Comparison of ENCODE assay signal across 8 mouse cellular contexts in the genomic region with DNA sequence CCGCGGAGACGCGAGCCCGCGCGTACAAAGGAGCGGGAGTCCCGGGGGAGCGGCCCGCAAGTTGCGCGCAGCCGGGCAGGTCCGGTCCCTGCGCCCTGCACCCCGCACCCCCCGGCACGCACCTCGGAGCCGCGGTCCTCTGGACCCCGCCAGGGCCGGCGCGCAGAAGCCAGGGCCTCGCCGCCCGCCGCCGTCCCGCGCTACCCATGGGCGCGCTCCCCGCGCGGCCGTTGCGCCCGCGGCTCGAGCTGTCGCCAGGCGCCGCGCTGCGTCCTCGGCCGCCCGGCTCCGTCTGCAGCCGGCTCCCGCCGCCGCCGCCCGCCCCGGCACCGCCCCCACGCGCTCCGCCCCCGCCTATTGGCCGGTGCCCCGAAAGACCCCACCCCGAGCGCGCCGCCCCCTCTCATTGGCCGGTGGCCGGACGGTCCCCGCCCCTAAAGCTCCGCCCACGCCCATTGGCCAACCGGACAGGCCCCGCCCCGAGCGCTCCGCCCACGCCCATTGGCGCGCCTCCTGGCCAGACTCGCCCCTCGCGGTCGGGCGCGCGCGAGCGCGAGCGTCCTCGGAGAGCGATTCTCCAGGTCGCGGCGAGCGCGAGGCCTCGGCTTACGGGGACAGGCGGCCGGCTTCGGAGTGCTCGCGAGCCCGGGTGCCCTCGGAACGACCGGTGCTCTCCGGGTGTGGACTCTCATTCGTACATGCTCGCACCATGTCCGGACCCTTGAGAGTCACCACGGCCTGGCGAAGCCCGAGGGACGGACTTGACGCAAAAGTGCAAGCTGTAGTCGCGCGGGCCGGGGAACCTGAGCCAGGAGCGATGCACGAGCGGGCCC. TPM values are rescaled to one million over a fixed set of nuclear protein-coding genes. Genes with fewer than 3 reads are reported as not detected.
DNase-seq lines count a peak whose midpoint lies in the region; ATAC-seq lines count a peak whose summit lies in the region.

A gene (minus strand): TSS at position 276 of the 833 bp plus-strand sequence.

- ATAC-seq in heart, embryonic 14.5 days (ENCODE audit: insufficient number of reproducible peaks, insufficient read depth, low FRiP score, low read depth) = peak; percentile 92
- peak; percentile 93 for ATAC-seq in liver, embryonic 12.5 days

- H3K27me3 ChIP-seq in heart, embryonic 14.5 days (ENCODE audit: control insufficient read depth, insufficient read depth, low read length) = no peaks in the 10 kb centered on the region
- H3K27me3 ChIP-seq in liver, embryonic 12.5 days (replicated peaks) = peaks cover 54% of the 10 kb centered on the region
- H3K27me3 ChIP-seq in splenic B cell, adult 2 months (ENCODE audit: control insufficient read depth, insufficient read depth, low read length, poor library complexity, severe bottlenecking) = no peaks in the 10 kb centered on the region

- peak; percentile 97 for DNase-seq in CD4-positive, CD25-positive, alpha-beta regulatory T cell, adult 2 months (ENCODE audit: low read depth, low spot score)
- DNase-seq in c-Kit-negative CD71-positive TER-119-positive erythroid progenitor cells, embryonic 14.5 days (ENCODE audit: low read depth, low spot score) = peak; percentile 42
- peak; percentile 56 for DNase-seq in fibroblast of lung, adult 2 months (ENCODE audit: low read depth)
- peak; percentile 100 for DNase-seq in kidney, postnatal 10 days
- peak; percentile 95 for DNase-seq in naive thymus-derived CD4-positive, alpha-beta T cell, adult 2 months (ENCODE audit: low read depth)
- DNase-seq in splenic B cell, adult 2 months (ENCODE audit: low read depth, low spot score) = peak; percentile 98

- H3K9ac ChIP-seq in heart, embryonic 14.5 days (ENCODE audit: low read length) = peak within 1 kb of the TSS; percentile 95
- H3K9ac ChIP-seq in liver, embryonic 12.5 days = peak within 1 kb of the TSS; percentile 72

- under 1% methylated on average over 90 of the region's 129 CpGs for WGBS in heart, embryonic 14.5 days
- WGBS in liver, embryonic 12.5 days (ENCODE audit: insufficient replicate concordance) = under 1% methylated on average over 119 of the region's 129 CpGs

- H3K4me1 ChIP-seq in heart, embryonic 14.5 days (ENCODE audit: control insufficient read depth in 2 of 2, insufficient read depth in 2 of 2, low read length in 2 of 2) = peaks cover 0 to 33% of the 10 kb centered on the region in 2 experiments; a peak in 2 of 4 replicates
- peaks cover 37% of the 10 kb centered on the region for H3K4me1 ChIP-seq in liver, embryonic 12.5 days

- no peaks in the 10 kb centered on the region for H3K36me3 ChIP-seq in heart, embryonic 14.5 days (ENCODE audit: control insufficient read depth, insufficient read depth, low read length)
- H3K36me3 ChIP-seq in liver, embryonic 12.5 days = no peaks in the 10 kb centered on the region
- H3K36me3 ChIP-seq in splenic B cell, adult 2 months (ENCODE audit: control insufficient read depth, insufficient read depth, low read length, poor library complexity, severe bottlenecking) = no peaks in the 10 kb centered on the region

- peak within 1 kb of the TSS; percentile 74 to 84 for H3K27ac ChIP-seq in heart, embryonic 14.5 days (replicated peaks in 1 of 2; ENCODE audit: control insufficient read depth in 1 of 2, insufficient read depth in 1 of 2, low read depth in 2 of 2, low read length in 2 of 2)
- H3K27ac ChIP-seq in liver, embryonic 12.5 days = 0 out of 2 replicates have a peak within 1 kb of the TSS, but pooled peaks have one; percentile 37

- H3K9me3 ChIP-seq in heart, embryonic 14.5 days (ENCODE audit: control insufficient read depth, low read length) = no peaks in the 10 kb centered on the region
- H3K9me3 ChIP-seq in liver, embryonic 12.5 days (replicated peaks) = no peaks in the 10 kb centered on the region

- H3K4me2 ChIP-seq in heart, embryonic 14.5 days (ENCODE audit: low read length) = peak within 1 kb of the TSS; percentile 97
- peak within 1 kb of the TSS; percentile 96 for H3K4me2 ChIP-seq in liver, embryonic 12.5 days

- H3K4me3 ChIP-seq in heart, embryonic 14.5 days (ENCODE audit: control insufficient read depth in 1 of 2, insufficient read depth in 1 of 2, low read depth in 1 of 2, low read length in 2 of 2) = peak within 1 kb of the TSS; percentile 79 to 94
- H3K4me3 ChIP-seq in liver, embryonic 12.5 days = peak within 1 kb of the TSS; percentile 64

RNA-seq across cellular contexts. Expression of the gene that starts here (rescaled TPM):
- polyA plus RNA-seq in heart, embryonic 14.5 days (2014; fragmentation: Nextera tagmentation; extraction: Ambion mirVana) = 17.8 and 18.0 TPM in 2 replicates
- polyA plus RNA-seq in liver, embryonic 12.5 days (2016; fragmentation: Nextera tagmentation; extraction: Ambion mirVana) = 1.9 and 2.3 TPM in 2 replicates

Comparison
In these comparisons a context has a peak if more than half of its experiments do, and no peak if none do; other contexts are left out.
1. Peak in every context shown above with its lines: DNase-seq, ATAC-seq, H3K4me3 ChIP-seq and H3K27ac ChIP-seq.
2. DNase-seq: peak in every context shown above with its lines; median percentile 100 in kidney, postnatal 10 days; 98 in splenic B cell, adult 2 months; 97 in CD4-positive, CD25-positive, alpha-beta regulatory T cell, adult 2 months; 95 in naive thymus-derived CD4-positive, alpha-beta T cell, adult 2 months; 56 in fibroblast of lung, adult 2 months; 42 in c-Kit-negative CD71-positive TER-119-positive erythroid progenitor cells, embryonic 14.5 days.